18 mouse cellular contexts compared by ENCODE assay signal in genomic region chr11:56716953-56717352, GRCm38 (mm10).
DNase-seq lines count a peak whose midpoint lies in the region; ATAC-seq lines count a peak whose summit lies in the region.
"Had no signal": no experiment of that assay in that cellular context is flagged by ENCODE, and none has a peak within 500 bp of the region (broad histone marks: within the 10 kb centered on the region; RNA-seq: fewer than 3 reads in every experiment).

No protein-coding gene starts in this region.

- ATAC-seq in frontal cortex, adult (ENCODE audit: low TSS enrichment), result peak; percentile 90
- ATAC-seq: CD4-positive, CD25-positive, alpha-beta regulatory T cell, adult 4 months; forebrain, postnatal 0 days; liver, postnatal 0 days had no signal

- DNase-seq in frontal cortex, postnatal 25 days (ENCODE audit: low spot score in 2 of 2), result no peak
- DNase-seq in right cerebral cortex, adult 2 months (ENCODE audit: low spot score in 2 of 2), result peak; percentile 36 to 38
- no peak for DNase-seq in right cerebral cortex, postnatal 14 days
- DNase-seq in left cerebral cortex, postnatal 14 days (ENCODE audit: low spot score in 2 of 2), result peak; percentile 40 to 62
- no peak for DNase-seq in cerebellum, adult 11 months
- no peak for DNase-seq in kidney, adult 9 months
- no peak for DNase-seq in adrenal gland, postnatal 14 days
- DNase-seq: forebrain, postnatal 0 days; gastrocnemius, postnatal 25 days; heart, postnatal 36 days; kidney, adult 11 months; kidney, postnatal 10 days; liver; liver, postnatal 0 days; spleen, adult 18-20 months; thymus, postnatal 14 days had no signal

- intact Hi-C loops in left cerebral cortex, postnatal 14 days (cut with DNase I), result no loop called here

Comparison
In these comparisons a context has a peak if more than half of its experiments do, and no peak if none do; other contexts are left out.
1. DNase-seq: peak in right cerebral cortex, adult 2 months (2 of 2) and left cerebral cortex, postnatal 14 days (2 of 2); none in frontal cortex, postnatal 25 days (0 of 2), right cerebral cortex, postnatal 14 days (single experiment), cerebellum, adult 11 months (single experiment), kidney, adult 9 months (single experiment) and adrenal gland, postnatal 14 days (single experiment).